25 mouse cellular contexts compared by ENCODE assay signal in the genomic region with DNA sequence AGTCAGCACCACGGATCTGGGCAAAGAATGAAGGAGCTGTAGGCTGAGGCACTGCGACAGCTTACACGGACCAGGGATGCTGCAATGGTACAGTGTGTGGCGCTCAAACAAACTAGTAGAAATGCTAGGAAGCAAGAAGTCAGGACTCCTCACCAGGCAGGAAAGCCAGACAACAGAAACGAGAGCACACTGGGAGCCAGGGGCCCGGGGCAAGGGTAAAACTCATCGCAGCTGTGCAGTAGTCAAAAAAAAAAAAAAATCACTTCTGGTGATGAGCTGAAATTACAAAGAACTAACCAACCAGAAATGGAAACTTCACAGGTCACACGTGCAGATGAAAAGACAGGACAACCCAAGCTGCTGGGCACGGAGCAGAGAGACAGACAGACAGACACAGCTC. TPM values are rescaled to one million over a fixed set of nuclear protein-coding genes. Genes with fewer than 3 reads are reported as not detected.
DNase-seq lines count a peak whose midpoint lies in the region; ATAC-seq and TF ChIP-seq lines count a peak whose summit lies in the region.
"Had no signal": no experiment of that assay in that cellular context is flagged by ENCODE, and none has a peak within 500 bp of the region (broad histone marks: within the 10 kb centered on the region; RNA-seq: fewer than 3 reads in every experiment).

No protein-coding gene starts in this region.

- H3K4me3 ChIP-seq in hindbrain, postnatal 0 days (ENCODE audit: low read length): no peak overlapping the region
- no peak overlapping the region for H3K4me3 ChIP-seq in hindbrain, embryonic 12.5 days
- H3K4me3 ChIP-seq in thymus, adult 2 months (ENCODE audit: control insufficient read depth, insufficient read depth, low read length): no peak overlapping the region
- H3K4me3 ChIP-seq: embryonic facial prominence, embryonic 10.5 days; embryonic facial prominence, embryonic 13.5 days; erythroblast, embryonic 14.5 days; forebrain, embryonic 12.5 days; forebrain, embryonic 15.5 days; heart, adult 2 months; heart, embryonic 10.5 days; heart, embryonic 13.5 days had no signal

- no peaks in the 10 kb centered on the region; the same call in 1 of the 2 replicates for H3K4me1 ChIP-seq in hindbrain, postnatal 0 days (ENCODE audit: insufficient read depth, low read length)
- H3K4me1 ChIP-seq in hindbrain, embryonic 12.5 days: 0 out of 2 replicates have a peak, but pooled peaks cover 2% of the 10 kb centered on the region
- H3K4me1 ChIP-seq in thymus, adult 2 months (replicated peaks; ENCODE audit: control insufficient read depth, insufficient read depth, low read length): peaks cover 60% of the 10 kb centered on the region
- H3K4me1 ChIP-seq: forebrain, embryonic 12.5 days; forebrain, embryonic 15.5 days had no signal

- H3K4me2 ChIP-seq in hindbrain, postnatal 0 days (ENCODE audit: low read depth, low read length): no peak overlapping the region
- H3K4me2 ChIP-seq in hindbrain, embryonic 12.5 days (replicated peaks): no peak overlapping the region
- H3K4me2 ChIP-seq: embryonic facial prominence, embryonic 13.5 days; forebrain, embryonic 12.5 days; forebrain, embryonic 15.5 days; heart, embryonic 13.5 days; hindbrain, embryonic 14.5 days had no signal

- peak overlapping the region; percentile 26; the same call in 1 of the 2 replicates for H3K27ac ChIP-seq in hindbrain, postnatal 0 days
- no peak overlapping the region for H3K27ac ChIP-seq in hindbrain, embryonic 12.5 days
- peak overlapping the region; percentile 16; the same call in 1 of the 2 replicates for H3K27ac ChIP-seq in thymus, adult 2 months (ENCODE audit: control insufficient read depth, insufficient read depth, low read length)
- H3K27ac ChIP-seq: embryonic facial prominence, embryonic 10.5 days; embryonic facial prominence, embryonic 13.5 days; forebrain, embryonic 12.5 days; forebrain, embryonic 15.5 days; heart, adult 2 months; heart, embryonic 10.5 days; heart, embryonic 13.5 days; hindbrain, embryonic 14.5 days had no signal

- TF ChIP-seq POLR2A in thymus, adult 2 months (IDR thresholded peaks at IDR 0.05; ENCODE audit: control insufficient read depth, extremely low read depth, insufficient read depth, low read length, poor library complexity): no peak

- H3K36me3 ChIP-seq in hindbrain, postnatal 0 days (ENCODE audit: insufficient read depth, low read length): peaks cover 34% of the 10 kb centered on the region
- H3K36me3 ChIP-seq in hindbrain, embryonic 12.5 days: peaks cover 70% of the 10 kb centered on the region
- no peaks in the 10 kb centered on the region for H3K36me3 ChIP-seq in thymus, adult 2 months (ENCODE audit: control insufficient read depth, insufficient read depth, low read length)

- no peak for ATAC-seq in hindbrain, postnatal 0 days
- ATAC-seq in hindbrain, embryonic 12.5 days (ENCODE audit: low FRiP score): no peak
- no peak for ATAC-seq in megakaryocyte, adult 5-6 weeks (ENCODE audit: poor library complexity, severe bottlenecking)
- ATAC-seq: activated CD4-positive, CD25-positive, alpha-beta regulatory T cell, adult 4 months; CD4-positive, CD25-positive, alpha-beta regulatory T cell, adult 4 months; forebrain, embryonic 15.5 days had no signal

- H3K9me3 ChIP-seq in hindbrain, postnatal 0 days (ENCODE audit: low read length): no peaks in the 10 kb centered on the region
- H3K9me3 ChIP-seq in hindbrain, embryonic 12.5 days (replicated peaks): no peaks in the 10 kb centered on the region
- H3K9me3 ChIP-seq: embryonic facial prominence, embryonic 10.5 days; embryonic facial prominence, embryonic 13.5 days; forebrain, embryonic 12.5 days; forebrain, embryonic 15.5 days; heart, embryonic 10.5 days; heart, embryonic 13.5 days had no signal

- no peak overlapping the region for H3K9ac ChIP-seq in hindbrain, postnatal 0 days (replicated peaks; ENCODE audit: low read length)
- H3K9ac ChIP-seq in hindbrain, embryonic 12.5 days: no peak overlapping the region
- H3K9ac ChIP-seq: embryonic facial prominence, embryonic 13.5 days; forebrain, embryonic 12.5 days; forebrain, embryonic 15.5 days; heart, embryonic 13.5 days; hindbrain, embryonic 14.5 days had no signal

- 69% methylated on average over 9 of the region's 9 CpGs for WGBS in hindbrain, postnatal 0 days
- 82% methylated on average over 9 of the region's 9 CpGs for WGBS in hindbrain, embryonic 12.5 days
- WGBS in thymus, adult 2 months: 44% methylated on average over 9 of the region's 9 CpGs

- TF ChIP-seq CTCF in hindbrain, postnatal 0 days (IDR thresholded peaks at IDR 0.05; ENCODE audit: low read depth): no peak
- TF ChIP-seq CTCF in thymus, adult 2 months (IDR thresholded peaks at IDR 0.05; ENCODE audit: borderline replicate concordance, control insufficient read depth, extremely low read depth, insufficient read depth, low read length, poor library complexity): no peak

- no peaks in the 10 kb centered on the region for H3K27me3 ChIP-seq in hindbrain, postnatal 0 days (ENCODE audit: insufficient read depth, low read length)
- no peaks in the 10 kb centered on the region for H3K27me3 ChIP-seq in hindbrain, embryonic 12.5 days
- no peaks in the 10 kb centered on the region for H3K27me3 ChIP-seq in thymus, adult 2 months (ENCODE audit: control insufficient read depth, insufficient read depth, low read length)
- H3K27me3 ChIP-seq: embryonic facial prominence, embryonic 13.5 days; forebrain, embryonic 12.5 days; forebrain, embryonic 15.5 days; heart, embryonic 13.5 days had no signal

- no peak for DNase-seq in hindbrain, postnatal 0 days (ENCODE audit: low spot score)
- DNase-seq in thymus, adult 2 months: no peak
- no peak for DNase-seq in thymus, adult 18-20 months
- peak; percentile 60 for DNase-seq in thymus, postnatal 14 days
- peak; percentile 59 for DNase-seq in thymus, postnatal 4 days
- DNase-seq in adrenal gland, adult 18-20 months (ENCODE audit: low spot score in 2 of 2): no peak
- DNase-seq: adrenal gland, postnatal 10 days; adrenal gland, postnatal 36 days; embryo, embryonic 11 days; gastrocnemius, postnatal 36 days had no signal

RNA-seq across cellular contexts. Expression of a gene that starts 55.2 kb away (rescaled TPM):
- 63.8 and 68.9 TPM in 2 replicates for total RNA-seq in hindbrain, postnatal 0 days (2014; rRNA removed)
- 14.5 and 15.1 TPM in 2 replicates for polyA plus RNA-seq in hindbrain, postnatal 0 days (2015; fragmentation: Nextera tagmentation; extraction: Ambion mirVana)
- polyA plus RNA-seq in hindbrain, embryonic 12.5 days (2016; fragmentation: Nextera tagmentation; extraction: Ambion mirVana): 16.0 and 16.2 TPM in 2 replicates
- 2.3 and 3.9 TPM in 2 replicates for polyA plus RNA-seq in thymus, adult 2 months (2012; rRNA removed)
- total RNA-seq in adrenal gland, adult 18-20 months (2021): 1 to 10 TPM; 2.3 TPM
- total RNA-seq in megakaryocyte, adult 5-6 weeks (2015): 0.66 and 1.6 TPM in 2 replicates
- 0.33 and 0.48 TPM in 2 replicates for total RNA-seq in megakaryocyte, adult 5-6 weeks (2017)
- total RNA-seq: granulocyte monocyte progenitor cell, adult 5-6 weeks had no signal
- polyA plus RNA-seq: activated CD4-positive, CD25-positive, alpha-beta regulatory T cell, adult 4 months; C2C12; CD4-positive, CD25-positive, alpha-beta regulatory T cell, adult 4 months; erythroblast, embryonic 14.5 days had no signal

Comparison
In these comparisons a context has a peak if more than half of its experiments do, and no peak if none do; other contexts are left out.
1. DNase-seq: peak in thymus, postnatal 14 days (single experiment) and thymus, postnatal 4 days (single experiment); none in hindbrain, postnatal 0 days (single experiment), thymus, adult 2 months (single experiment), thymus, adult 18-20 months (0 of 2) and adrenal gland, adult 18-20 months (0 of 2).
2. RNA of a gene that starts 55.2 kb away (total RNA-seq): 63.8 to 68.9 TPM in hindbrain, postnatal 0 days; 2.3 TPM in adrenal gland, adult 18-20 months and 0.33 to 1.6 TPM in megakaryocyte, adult 5-6 weeks; every median in the first group is over 10 times any median in the second.